Mouse (Mus musculus) urinary bladder, postnatal 14 days (tissue): ENCODE measurements around the gene Sowahb.

Source experiments
- DNase-seq: peaks from one replicate; pipeline ENCODE4 v3.0.0; 2021; ENCODE audit warnings: low spot score

Sowahb gene

GRCm38 (mm10) chr5:93002615-93003014 is 42.2 kb downstream of the Sowahb start:
- no peak for DNase-seq

GRCm38 (mm10) chr5:93000774-93001757 is 43.8 kb downstream of the Sowahb start:
- no peak for DNase-seq

- DNase-seq, result no peak
Observed at GRCm38 (mm10) chr5:93000060-93000459, 44.8 kb downstream of the Sowahb start.

- no peak for DNase-seq
Observed at GRCm38 (mm10) chr5:92998494-92999016, 46.3 kb downstream of the Sowahb start.

- no peak for DNase-seq
Observed at GRCm38 (mm10) chr5:92997428-92998120, 47.2 kb downstream of the Sowahb start.

GRCm38 (mm10) chr5:92994861-92995260 is 50.0 kb downstream of the Sowahb start:
- DNase-seq, result no peak

- no peak for DNase-seq
Observed at GRCm38 (mm10) chr5:92994309-92994708, 50.5 kb downstream of the Sowahb start.

GRCm38 (mm10) chr5:92992106-92992505 is 52.7 kb downstream of the Sowahb start:
- DNase-seq, result no peak
